Mouse (Mus musculus) cerebral cortex, adult 2 months (tissue): ENCODE results near the gene Slc6a17.

ENCODE experiments used
- WGBS: fragments of 180-500 bp; shearing (Covaris S2); methylation state at CpG from one replicate; pipeline ENCODE4 v1.1.7; 2018; 5-methylcytosine and 5-hydroxymethylcytosine counted together

Gene Slc6a17

DNA sequence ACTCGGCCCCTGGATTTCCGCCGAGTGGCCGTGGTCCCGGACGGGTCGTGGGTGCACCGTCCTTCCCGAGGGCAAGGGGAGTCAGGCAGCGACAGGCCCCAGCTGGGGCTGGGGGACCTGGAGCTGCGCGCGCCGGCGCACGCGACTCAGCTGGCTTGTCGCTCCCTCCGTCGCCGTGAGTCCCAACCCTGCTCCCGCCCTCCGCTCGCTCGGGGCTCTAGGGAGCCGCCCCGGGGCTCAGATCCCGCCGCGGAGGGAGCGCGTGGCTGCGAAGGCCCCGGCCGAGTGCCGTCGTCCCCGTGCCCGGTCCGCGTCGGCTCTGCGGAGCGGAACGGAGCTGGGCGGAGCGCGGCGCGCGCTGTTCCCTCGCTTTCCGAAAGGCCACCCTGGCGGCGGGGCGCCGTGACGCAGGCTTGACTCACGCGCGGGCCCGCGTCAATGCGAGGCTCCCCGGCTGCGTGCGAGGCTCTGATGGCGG lies at the start of gene Slc6a17:
Slc6a17 (minus strand) TSS at position 388 of the 478 bp plus-strand sequence.
- WGBS: under 1% methylated on average over 68 of the region's 68 CpGs

GRCm38 (mm10) chr3:107565331-107565730 lies 47.5 kb upstream of the Slc6a17 start:
- WGBS: 89% methylated on average over 3 of the region's 3 CpGs

DNA sequence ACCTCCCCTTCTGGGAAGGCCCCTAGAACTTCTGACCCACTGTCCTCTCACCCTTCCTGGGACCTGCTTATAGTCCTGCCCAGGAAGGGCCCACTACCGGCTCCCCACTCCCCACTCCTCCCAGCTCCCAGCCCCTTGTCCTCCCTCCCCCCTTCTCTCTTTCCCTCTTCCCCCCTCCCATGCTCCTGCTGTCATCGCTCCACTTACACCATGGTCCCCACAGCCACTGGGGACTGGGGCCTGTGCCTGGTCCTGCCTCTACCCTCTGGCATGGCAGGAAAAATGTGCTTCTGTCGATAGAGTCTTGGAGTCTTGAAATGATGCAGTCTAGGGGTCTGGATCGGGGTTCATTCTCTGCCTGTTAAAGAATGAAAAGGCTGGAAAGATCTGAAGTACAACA lies 46.1 kb upstream of the Slc6a17 start:
- 66% methylated on average over 4 of the region's 4 CpGs for WGBS

DNA sequence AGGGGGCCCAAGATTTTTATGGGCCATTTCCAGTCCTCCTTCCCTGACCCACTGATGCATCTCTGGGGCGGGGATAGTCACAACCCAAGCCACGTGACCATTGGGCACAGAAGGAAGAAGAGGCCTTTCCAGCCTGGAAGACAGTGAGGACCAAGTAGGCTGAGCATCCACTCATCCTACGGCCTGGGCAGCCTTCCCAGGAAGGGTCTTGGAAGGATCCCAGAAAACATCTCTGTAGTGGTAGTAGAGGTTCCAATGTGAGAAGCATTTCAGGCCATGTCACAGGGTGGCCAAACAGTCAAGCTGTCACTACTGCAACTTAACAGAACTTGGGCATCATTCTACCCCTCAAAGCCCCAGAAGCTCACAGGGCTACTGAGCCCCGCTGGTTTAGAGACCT lies 44.8 kb upstream of the Slc6a17 start:
- 80% methylated on average over 4 of the region's 4 CpGs for WGBS

DNA sequence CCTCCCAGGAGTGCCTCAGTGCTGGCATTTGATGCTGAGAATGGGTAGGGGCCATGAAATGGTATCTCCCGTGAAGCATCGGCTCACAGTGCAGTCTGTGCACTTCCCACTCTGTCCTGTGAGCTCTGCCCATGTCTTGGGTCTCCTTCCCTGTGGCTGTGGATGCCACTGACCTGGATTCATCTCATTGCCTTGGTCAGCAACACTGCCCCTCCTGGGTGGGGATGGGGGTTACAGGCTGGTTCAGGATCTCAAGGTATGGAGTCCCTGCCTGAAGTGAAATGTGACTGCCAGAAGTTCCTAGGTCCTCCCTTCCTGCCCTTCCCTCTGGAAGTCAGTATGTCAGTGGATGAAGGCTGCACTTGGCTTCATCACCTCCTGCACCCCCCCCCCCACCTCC lies 44.3 kb upstream of the Slc6a17 start:
- 80% methylated on average over 2 of the region's 2 CpGs for WGBS

- 24% methylated on average over 3 of the region's 3 CpGs for WGBS
Observed at GRCm38 (mm10) chr3:107559183-107559582, 41.4 kb upstream of the Slc6a17 start.

DNA sequence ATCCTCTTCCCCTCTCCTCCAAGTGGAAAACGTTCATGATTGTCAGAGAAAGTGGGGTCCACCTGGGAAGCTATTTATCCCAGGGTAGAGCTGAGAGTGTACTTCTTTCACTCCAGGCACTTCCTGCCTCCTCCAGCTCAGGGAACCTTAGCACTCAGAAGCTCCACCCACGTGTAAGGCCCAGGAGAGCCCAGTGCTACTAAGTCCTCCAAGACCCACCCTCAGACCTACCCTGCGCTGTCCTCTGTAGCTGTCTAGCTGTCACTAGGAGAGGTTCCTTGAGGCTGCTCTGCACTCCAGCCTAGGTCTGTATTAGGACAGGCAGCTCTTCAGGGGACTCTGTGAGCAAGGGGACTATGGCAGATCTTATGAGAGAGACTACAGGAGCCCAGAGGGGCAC lies 40.9 kb upstream of the Slc6a17 start:
- WGBS: 52% methylated on average over 3 of the region's 3 CpGs

DNA sequence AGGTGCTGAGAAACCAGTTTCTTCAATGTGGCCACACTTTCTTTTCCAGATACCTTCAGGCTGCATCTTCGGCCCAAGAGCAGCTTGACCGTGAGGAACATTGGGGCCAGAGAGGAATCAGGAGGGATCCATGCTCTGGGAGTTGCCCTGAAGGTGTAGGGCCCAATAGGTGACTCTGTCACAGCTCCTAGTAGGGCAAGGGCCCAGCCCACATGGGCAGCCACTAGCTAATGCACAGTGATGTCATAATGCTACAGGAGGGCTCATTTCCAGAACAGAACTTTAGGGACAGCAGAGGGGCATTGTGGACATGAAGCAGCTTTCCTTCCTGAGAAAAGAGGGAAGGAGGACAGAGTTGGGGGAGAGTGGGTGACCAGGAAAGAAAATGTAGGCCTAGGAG lies 37.0 kb upstream of the Slc6a17 start, which contains the start of gene Ubl4b:
Ubl4b (minus strand) TSS at position 232 of the 400 bp plus-strand sequence.
- whole genome bisulfite sequencing: 94% methylated on average over 2 of the region's 2 CpGs

DNA sequence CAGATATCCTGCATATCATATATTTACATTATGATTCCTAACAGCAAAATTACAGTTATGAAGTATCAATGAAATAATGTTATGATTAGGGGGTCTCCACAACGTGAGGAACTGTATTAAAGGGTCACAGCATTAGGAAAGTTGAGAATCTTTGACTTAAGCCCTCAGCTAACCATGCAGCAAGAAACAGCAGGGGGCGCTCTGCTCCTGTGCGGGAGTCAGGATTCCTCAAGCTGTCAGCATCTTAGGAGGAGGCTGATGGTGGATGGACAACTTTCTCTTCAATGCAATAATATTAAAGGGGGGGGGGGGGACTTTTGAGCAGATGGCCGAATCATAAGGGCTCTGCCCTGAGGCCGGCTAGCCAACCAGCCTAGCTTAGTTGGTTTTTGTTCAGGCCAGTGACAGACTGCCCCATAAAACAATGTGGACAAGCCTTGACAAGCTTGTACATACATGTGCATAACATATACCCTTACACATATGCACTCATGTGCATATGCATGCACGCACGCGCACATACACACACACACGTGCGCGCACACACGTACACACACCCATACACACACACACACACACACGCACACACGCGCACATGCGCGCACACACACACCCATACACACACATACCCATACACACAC lies 32.7 kb upstream of the Slc6a17 start:
- WGBS: 73% methylated on average over 17 of the region's 17 CpGs

- 65% methylated on average over 2 of the region's 2 CpGs for WGBS
Observed at GRCm38 (mm10) chr3:107546956-107547355, 29.1 kb upstream of the Slc6a17 start.

GRCm38 (mm10) chr3:107545716-107546412 lies 28.0 kb upstream of the Slc6a17 start:
- 91% methylated on average over 10 of the region's 10 CpGs for WGBS

DNA sequence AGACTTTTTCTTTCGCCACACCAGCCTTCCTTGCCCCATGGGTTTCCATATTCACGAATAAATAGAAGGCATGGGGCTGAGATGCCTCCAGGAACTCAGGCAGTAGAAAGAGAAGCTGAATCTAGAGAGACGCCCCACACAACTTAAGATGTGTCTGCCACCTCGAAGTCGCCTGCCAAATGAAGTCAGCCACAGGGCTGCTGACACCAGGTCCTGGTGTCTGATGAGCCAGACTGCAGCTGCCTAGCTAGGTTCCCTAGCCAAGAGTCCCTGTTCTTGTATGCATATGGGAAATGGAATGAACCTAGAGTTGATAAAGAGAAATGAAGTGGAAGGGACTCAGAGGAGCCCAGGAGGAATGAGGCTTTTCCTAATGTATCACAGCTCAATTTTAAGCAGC lies 27.5 kb upstream of the Slc6a17 start:
- WGBS: 66% methylated on average over 5 of the region's 5 CpGs

DNA sequence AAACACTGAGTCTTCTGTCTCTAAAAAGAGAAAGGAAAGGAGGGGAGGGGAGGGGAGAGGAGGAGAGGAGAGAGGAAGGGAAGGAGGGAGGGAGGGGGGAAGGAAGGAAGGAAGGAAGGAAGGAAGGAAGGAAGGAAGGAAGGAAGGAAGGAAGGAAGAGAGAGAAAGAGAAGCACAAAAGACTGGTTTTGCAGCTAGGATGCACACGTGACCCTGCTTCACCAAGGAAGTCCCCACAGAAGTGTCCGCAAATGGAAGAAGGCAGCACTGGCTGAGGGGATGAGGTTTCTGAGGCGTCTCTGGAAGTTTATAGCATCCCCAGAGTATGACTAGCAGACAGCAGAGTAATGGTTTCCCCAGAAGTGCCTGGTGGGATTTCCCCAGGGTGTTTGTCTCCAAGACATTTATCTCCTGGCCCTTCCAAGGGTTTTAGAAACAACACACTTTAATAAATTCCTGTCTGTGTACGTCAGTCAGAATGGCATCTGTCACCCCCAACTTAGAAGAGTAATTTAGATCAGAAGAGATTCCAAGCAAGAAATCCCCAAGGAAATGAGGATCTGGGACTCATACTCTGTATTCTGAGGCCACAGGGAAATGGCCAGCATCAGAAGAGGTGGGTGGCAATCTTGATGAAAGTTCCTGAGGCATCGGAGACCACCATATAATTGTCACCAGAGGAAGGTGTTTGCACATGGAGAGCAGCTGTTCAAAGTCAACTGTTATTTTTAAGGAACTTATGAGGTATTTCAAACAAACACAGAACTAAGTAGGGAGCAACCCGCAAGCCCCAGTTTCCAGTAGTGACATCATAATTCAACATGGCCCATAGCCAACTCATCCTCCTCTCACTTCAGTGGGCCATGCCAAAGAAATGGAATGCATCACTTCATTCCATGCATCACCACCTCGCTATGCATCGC lies 25.6 kb upstream of the Slc6a17 start:
- WGBS: 82% methylated on average over 8 of the region's 8 CpGs

GRCm38 (mm10) chr3:107542584-107542983 lies 24.8 kb upstream of the Slc6a17 start:
- WGBS: 52% methylated on average over 4 of the region's 4 CpGs

- 23% methylated on average over 8 of the region's 8 CpGs for WGBS
Observed at GRCm38 (mm10) chr3:107537504-107537889, 19.7 kb upstream of the Slc6a17 start.

DNA sequence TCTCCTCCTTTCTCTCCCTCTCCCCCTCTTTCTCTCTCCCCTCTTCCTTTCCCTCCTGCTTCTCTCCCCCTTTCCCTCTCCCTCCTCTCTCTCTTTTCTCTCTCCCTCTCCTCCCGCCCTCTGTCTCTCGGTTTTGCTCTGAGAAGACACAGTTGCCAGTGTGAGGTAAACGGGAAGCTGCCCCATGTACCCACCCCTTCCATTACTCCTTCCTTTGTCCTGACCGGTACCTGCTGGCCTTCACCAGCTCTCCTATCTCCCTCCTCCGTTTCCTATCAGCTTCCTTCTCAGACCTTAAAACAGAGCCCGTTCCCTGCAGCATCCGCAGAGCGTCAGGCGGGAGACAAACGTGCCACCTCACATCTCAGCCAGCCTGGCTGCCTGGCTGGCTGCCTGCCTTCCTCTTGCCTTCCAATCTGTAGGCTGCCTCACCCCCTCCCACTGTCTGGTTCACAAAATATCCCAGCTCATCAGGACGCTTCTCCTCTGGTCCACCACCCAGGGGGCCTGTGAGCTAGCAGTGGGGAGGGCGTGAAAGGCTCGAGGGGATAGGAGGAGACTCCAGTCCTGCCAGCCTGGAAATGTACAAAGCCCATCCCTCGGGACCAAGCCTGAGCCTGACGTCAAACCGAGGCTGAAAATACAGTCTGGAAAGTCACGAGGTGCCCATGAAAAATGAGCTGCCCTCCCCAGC lies 19.1 kb upstream of the Slc6a17 start:
- WGBS: 1% methylated on average over 17 of the region's 17 CpGs

DNA sequence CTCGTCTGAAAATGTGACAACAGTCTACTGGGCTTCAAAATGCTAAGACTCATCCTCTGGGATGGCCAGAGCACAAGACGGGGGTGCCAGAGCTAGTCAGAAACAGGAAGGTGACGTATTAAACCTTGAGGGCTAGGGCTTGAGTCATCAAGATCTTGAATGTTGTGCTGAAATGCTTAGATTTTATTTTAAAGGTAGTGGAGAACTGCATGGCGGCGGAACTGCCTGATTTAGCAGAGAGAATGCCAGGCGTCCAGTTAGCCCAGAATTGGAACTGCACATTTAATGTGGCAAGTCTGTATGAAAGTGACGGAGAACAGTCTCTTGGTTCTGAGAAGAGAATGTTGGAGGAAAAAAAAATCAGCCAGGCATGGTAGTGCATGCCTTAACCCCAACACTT lies 17.1 kb upstream of the Slc6a17 start:
- WGBS: 57% methylated on average over 7 of the region's 7 CpGs

DNA sequence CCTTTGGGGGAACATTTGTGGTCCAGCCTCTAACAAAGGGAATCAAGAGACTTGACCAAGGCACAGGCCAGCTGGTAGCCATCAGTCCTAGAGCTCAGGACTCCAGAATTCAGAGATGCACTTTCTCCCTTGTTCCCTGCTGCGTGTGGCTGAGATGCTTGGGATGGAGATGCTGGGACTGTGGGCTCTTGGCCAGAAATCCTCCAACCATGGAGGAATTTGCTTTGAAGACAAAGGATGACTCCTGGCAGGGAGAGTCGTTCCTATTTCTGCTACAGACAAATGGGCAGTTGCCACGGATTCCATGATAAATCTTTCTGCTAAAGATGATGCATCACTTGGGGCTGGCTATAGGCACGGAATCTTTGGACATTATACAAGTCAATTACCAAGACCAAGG lies 15.7 kb upstream of the Slc6a17 start:
- 32% methylated on average over 4 of the region's 4 CpGs for WGBS

- WGBS: 79% methylated on average over 5 of the region's 5 CpGs
Observed at GRCm38 (mm10) chr3:107530581-107530980, 12.8 kb upstream of the Slc6a17 start.

DNA sequence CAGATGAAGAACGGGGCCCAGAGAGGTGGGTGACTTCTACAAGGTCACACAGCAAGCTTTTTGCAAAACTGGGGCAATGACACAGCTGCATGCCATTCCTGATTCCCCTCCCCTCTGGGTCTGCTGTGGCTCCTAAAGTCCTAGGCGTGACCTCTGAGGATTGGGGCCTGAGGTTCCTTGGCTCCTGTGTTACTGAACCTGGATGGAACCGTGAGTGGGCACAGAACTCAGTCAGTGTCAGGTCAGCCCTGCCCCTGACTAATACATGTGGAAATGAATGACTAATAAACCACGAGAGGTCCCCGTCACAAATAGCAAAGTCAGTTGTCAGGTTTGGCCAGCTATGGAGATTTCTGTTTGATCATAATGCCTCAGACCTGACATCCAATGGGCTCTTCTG lies 11.4 kb upstream of the Slc6a17 start:
- 64% methylated on average over 5 of the region's 5 CpGs for WGBS

DNA sequence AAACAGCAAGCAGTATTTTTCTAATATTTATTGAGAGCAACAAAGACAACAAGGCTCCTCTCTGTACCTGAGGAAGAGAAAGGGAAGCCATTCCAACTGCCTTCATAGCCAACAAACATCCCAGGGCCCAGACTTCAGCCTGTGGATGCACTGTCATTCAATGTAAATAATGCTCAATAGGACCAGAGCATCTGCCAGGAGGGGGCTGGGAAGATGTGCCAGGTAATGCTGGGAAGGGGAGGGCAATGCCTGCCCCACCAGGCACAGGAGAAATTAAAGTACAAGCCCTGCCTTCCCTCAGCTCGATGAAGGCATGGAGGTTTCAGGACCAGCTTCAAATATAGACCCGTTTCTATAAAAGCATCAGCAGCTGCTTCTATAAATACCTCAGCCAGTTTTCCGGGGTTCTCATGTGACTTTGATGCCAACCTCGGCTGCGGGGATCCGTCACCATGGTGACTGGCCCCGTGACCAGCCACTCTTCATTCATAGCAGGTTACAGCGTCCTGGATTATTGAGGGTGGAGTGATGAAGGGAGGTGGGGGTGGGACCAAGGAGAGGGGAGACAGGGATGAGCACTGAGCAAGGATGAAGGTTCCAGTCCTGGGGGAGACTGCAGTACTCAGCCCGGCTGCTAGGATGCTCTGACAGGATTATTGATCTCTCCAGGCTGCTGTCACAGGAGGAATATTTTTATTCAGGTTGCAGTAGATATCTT lies 10.7 kb upstream of the Slc6a17 start:
- WGBS: 9% methylated on average over 9 of the region's 9 CpGs
